Mouse (Mus musculus) embryo, embryonic 9.5 days (tissue): ENCODE measurements around the gene Cic.

Experiments
- DNase-seq: peaks from one replicate; pipeline ENCODE4 v3.0.0-alpha.2; 2017; ENCODE audit errors: extremely low spot score

Cic gene

GRCm38 (mm10) chr7:25282731-25283211 lies 15.3 kb downstream of the Cic start:
- DNase-seq, result no peak

- DNase-seq, result no peak
Measured at GRCm38 (mm10) chr7:25283637-25284036, 16.1 kb downstream of the Cic start.

DNA sequence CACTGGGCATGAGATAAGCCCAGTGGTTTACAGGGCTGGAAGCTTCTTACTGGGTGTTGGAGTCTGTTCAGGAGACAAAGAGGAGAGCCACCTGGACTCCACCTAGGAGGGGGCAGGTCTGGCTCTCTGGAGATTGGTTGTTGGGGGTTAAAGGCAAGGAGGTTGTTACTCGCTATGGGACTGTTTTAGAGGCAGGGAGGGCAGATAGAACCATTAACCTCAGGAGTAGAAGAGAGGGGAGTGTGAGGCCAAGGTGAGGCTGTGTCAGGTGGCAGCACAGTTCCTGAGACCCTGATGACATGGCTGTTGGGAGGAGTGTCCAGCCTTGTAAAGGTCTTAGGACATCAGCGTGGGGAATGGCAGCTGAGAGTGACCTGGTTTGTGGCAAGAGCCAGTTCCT lies 16.7 kb downstream of the Cic start:
- DNase-seq, result no peak

- no peak for DNase-seq
Measured at GRCm38 (mm10) chr7:25284766-25285165, 17.3 kb downstream of the Cic start.

GRCm38 (mm10) chr7:25285511-25286238 lies 18.2 kb downstream of the Cic start:
- no peak for DNase-seq

- DNase-seq, result no peak
Measured at GRCm38 (mm10) chr7:25286989-25287388, 19.5 kb downstream of the Cic start.

DNA sequence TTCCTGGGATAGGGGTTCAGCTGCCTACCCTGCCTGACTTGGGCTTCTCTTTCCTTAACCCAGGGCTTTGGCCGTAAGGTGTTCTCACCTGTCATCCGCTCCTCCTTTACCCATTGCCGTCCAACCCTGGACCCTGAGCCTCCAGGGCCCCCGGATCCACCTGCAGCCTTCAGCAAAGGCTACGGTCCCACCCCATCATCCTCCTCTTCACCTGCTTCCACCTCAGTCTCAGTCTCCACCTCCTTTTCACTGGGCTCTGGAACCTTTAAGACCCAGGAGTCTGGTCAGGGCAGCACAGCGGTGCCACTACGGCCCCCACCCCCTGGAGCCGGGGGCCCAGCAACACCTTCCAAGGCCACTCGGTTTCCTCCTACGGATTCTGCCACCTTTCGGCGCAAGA lies 20.5 kb downstream of the Cic start:
- DNase-seq, result no peak

DNA sequence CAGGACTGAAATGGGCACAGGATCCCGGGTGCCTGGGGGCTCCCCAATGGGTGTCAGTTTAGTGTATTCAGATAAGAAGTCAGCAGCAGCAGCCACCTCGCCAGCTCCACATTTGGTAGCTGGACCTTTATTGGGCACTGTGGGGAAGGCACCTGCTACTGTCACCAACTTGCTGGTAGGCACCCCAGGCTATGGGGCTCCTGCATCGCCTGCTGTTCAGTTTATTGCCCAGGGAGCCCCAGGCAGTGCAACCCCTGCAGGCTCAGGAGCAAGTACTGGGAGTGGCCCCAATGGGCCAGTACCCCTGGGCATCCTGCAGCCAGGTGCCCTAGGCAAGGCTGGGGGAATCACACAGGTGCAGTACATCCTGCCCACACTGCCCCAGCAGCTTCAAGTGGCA lies 21.2 kb downstream of the Cic start:
- no peak for DNase-seq

- no peak for DNase-seq
Measured at GRCm38 (mm10) chr7:25289925-25290324, 22.4 kb downstream of the Cic start.

DNA sequence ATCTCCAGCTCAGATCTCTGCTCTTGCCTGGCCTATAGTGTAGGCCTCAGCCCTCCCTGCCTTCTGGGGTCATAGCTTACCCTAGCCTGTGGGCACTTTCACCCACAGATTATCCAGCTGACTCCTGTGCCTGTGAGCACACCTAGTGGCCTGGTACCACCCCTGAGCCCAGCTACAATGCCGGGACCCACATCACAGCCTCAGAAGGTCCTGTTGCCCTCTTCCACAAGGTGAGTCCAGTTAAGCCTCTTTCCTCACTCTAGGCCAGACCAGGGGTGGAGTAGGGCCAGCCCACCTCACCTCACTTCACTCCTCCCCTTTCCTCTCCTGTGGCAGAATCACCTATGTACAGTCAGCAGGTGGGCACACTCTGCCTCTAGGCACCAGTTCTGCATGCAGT lies 23.0 kb downstream of the Cic start:
- no peak for DNase-seq

DNA sequence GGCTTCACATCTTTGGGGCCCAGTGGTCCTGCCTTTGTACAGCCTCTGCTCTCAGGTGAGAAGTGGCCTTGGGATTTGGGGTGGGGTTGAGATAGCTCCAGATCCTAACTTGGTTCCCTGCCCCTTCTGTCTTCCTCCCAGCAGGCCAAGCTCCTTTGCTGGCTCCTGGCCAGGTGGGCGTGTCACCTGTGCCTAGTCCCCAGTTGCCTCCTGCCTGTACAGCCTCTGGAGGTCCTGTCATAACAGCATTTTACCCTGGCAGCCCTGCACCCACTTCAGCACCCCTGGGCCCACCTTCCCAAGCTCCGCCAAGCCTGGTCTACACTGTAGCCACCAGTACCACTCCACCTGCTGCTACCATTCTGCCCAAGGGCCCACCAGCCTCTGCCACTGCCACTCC lies 23.4 kb downstream of the Cic start:
- no peak for DNase-seq

DNA sequence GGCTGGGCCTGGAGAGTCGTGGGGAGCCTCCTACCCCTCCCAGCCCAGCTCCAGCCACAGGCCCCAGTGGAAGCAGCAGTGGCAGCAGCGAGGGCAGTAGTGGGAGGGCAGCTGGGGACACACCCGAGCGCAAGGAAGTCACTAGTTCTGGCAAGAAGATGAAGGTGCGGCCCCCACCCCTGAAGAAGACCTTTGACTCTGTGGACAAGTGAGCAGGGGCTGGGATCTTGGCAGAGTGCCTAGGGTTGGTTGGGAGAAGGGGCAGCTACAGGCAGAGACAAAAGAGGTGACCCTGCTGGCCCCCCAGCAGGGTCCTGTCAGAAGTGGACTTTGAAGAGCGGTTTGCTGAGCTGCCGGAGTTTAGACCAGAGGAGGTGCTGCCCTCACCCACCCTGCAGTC lies 24.6 kb downstream of the Cic start:
- no peak for DNase-seq

DNA sequence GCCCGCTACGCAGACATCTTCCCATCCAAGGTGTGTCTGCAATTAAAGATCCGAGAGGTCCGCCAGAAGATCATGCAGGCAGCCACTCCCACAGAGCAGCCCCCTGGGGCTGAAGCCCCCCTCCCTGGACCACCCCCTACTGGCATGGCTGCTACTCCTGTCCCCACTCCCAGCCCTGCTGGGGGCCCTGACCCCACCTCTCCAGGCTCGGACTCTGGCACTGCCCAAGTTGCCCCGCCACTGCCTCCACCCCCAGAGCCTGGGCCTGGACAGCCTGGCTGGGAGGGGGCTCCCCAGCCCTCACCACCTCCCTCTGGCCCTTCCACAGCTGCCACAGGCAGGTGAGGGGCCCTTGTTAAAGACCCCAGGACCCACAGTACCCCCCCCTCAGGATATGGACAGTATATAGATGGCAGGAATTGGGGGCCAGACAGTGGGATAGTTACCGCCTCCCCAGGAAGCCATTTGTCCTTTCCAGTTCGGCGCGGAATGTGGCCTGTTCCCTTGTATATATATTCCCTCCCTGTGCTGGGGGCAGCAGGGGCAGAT lies 25.8 kb downstream of the Cic start:
- no peak for DNase-seq

- no peak for DNase-seq
Measured at GRCm38 (mm10) chr7:25294495-25294894, 27.0 kb downstream of the Cic start.

DNA sequence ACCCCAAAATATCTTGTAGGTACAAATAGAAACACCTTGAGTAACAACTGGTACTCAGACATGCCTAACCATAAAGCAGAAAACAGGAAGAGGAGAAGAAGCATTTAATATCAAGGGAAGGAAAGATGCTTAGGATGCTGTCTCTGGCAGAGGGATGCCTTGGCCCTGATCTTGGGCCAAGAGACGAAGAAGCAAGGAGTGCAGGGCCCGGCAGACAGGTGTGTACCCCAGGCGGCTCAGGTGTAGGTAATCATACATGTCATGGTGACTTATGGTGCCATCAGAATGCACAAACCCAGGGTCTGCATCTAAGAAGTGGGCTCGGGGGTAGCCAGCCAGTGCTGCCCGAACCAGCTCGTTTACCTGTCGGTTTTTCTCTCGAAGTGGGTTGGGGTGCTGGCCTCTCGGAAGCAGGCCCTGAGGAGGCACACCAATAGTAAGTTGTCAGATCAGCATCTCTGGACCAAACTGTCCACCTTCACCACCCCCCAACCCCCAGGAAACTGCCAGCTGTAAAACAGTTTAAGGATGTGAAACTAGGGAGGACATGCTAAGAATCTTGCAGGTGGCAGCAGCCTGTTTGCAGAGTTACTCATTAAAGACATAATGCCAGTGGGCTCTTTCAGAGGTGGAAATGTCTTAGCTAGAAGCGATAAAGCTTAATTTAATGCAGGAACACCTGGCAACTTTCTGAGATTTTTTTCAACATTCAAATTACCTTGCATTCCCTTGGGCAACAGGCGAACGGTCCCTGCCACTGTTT lies 27.6 kb downstream of the Cic start:
- no peak for DNase-seq

GRCm38 (mm10) chr7:25296945-25297453 lies 29.5 kb downstream of the Cic start:
- DNase-seq, result no peak

DNA sequence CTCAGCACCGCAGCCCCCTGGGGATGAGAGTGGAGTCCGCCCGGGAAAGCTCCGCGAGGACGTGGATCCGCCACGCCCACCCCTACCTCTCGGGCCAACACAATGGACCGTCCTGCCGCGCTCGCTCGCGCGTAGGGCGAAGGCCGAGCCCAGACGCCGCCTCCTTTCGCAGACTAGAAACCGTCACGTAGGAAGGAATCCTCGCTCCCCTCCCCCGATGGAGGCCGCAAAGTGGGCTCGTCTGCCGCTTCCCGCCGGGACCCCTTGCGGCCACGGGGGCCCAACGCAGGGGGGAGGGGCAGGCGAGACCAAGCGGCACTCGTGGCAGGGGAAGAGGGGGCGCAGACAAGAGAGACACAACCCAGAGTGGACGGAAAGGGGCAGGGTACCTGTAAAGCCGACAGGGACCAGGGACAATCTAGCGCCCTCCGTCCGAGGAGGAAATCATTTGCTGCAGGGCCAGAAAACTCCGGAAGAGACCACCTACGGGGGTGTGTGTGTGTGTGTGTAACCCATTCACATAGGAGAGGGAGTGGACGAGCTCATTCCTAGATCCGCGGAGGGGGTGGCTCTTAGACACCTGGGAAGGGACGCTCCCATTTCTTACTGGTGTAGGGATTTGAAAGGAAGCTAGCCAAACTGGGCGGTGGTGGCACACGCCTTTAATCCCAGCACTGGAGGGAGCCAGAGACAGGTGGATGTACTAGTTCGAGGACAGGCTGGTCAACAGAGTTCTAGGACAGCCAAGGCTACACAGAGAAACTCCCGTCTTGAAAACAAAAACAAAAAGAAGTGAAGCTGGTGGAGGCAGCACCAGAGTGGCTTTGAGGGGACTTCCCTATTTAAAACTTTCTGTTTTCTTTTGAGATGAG lies 30.2 kb downstream of the Cic start, which contains the start of gene Pafah1b3:
Pafah1b3 (minus strand) TSS at position 533 of the 872 bp plus-strand sequence.
- DNase-seq, result peak; percentile 94

DNA sequence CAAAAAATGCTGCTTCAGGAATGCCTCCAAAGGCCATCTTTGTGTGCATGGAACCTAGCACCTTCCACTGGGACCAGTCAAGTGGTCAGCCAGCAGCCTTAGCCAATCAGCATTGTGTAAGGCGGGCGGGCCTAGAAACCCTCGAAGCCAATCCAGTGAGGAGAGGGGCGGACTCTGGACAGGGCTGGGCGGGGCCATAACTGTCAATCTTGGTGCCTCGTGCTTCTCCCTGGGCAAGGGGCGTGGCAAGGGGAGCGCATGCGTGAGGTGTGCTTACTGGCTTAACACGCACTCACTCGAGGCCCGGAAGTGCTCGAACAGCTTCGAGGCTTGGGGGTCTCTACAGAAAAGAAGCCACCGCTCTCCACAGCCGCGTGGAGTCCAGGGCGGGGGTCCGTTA lies 33.6 kb downstream of the Cic start, which contains the start of gene Prr19:
Prr19 (plus strand) TSS at position 349 of the 400 bp plus-strand sequence.
- DNase-seq, result peak; percentile 66

DNA sequence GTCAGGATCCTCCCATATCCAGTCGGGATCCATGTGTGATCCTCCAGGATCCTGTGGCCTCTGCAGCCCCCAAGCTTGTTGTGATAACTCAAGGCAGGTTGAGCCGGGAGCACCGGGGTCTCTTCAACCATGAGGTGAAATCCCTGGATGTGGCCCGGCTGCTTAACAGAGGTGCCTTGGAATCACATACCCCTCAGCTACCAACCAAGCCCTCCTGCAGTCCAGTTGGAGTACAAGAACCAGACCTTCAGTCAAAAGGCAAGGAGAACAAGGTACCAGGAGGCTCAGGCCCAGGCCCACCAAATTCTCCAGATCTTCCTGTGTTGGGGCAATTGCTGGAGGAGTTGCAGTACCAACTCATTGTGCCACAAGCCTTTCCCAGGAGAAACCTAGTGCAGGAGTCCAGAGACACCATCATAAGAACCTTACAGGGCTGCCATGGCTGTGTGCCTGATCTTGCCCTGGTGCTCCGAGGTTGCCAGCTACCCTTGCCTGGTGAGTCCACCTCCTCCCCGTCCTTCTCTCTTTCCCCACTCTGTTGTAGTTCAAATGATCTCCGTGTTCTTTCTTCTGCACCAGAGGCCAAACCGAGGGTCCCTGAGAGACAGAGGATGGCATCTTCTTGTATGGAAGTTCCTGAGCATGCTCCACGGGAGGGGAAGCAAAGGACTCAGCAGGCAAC lies 35.6 kb downstream of the Cic start:
- DNase-seq, result no peak

DNA sequence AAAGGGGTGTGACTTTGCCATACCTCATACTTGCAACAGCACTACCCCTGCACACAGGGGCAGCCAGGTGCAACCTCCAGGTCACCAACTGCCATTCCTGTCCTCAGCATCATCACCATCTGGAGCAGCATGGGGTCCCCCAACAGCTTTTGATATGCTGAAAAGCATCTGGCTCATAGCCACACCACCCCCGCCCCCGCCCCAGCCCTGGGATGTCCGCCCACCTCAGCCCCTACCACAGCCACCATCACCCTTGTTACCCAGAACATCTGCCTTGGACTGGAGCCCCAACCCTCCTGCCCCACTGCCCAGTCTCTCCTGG lies 36.1 kb downstream of the Cic start:
- no peak for DNase-seq

GRCm38 (mm10) chr7:25305481-25305880 lies 38.0 kb downstream of the Cic start:
- no peak for DNase-seq
